Mouse (Mus musculus) lung, adult 2 months (tissue): ENCODE data around the gene Creg1. TPM values are rescaled to one million over a fixed set of nuclear protein-coding genes. Genes with fewer than 3 reads are reported as not detected.

Experiments used
- DNase-seq: peaks from one replicate; pipeline ENCODE4 v3.0.0; 2022
- H3K4me1 ChIP-seq: fragments of 200-500 bp; 2 replicates; pipeline ENCODE4 v1.6.1; 2011; ENCODE audit warnings: low read length; ENCODE audit not compliant: control insufficient read depth, insufficient read depth
- H3K4me3 ChIP-seq: fragments of 200-500 bp; replicated peaks from 2 replicates; pipeline ENCODE3; 2011; ENCODE audit warnings: low read depth, mild to moderate bottlenecking, control low read depth, low read length; ENCODE audit errors: extremely low read depth
- CTCF ChIP-seq: fragments of 200-500 bp; IDR thresholded peaks from 2 replicates; pipeline ENCODE4 v1.5.1; 2011; ENCODE audit warnings: mild to moderate bottlenecking, low read length, control low read depth; ENCODE audit not compliant: insufficient read depth
- POLR2A ChIP-seq: fragments of 200-500 bp; IDR thresholded peaks from 2 replicates; pipeline ENCODE4 v1.6.1; 2011; ENCODE audit warnings: low read depth, mild to moderate bottlenecking, control low read depth, low read length, borderline replicate concordance; ENCODE audit errors: extremely low read depth
- WGBS: fragments of 180-500 bp; shearing (Covaris S2); methylation state at CpG from one replicate; pipeline ENCODE4 v1.1.7; 2018; 5-methylcytosine and 5-hydroxymethylcytosine counted together
- polyA plus RNA-seq: library from polyadenylated mRNA; depleted of rRNA; stranded (reverse); fragments of >200 nt; gene quantifications from 2 replicates; pipeline ENCODE4 v1.2.3, GENCODE M21; 2012

Creg1 gene
- polyA plus RNA-seq, 1 experiment: 91.8 TPM

DNA sequence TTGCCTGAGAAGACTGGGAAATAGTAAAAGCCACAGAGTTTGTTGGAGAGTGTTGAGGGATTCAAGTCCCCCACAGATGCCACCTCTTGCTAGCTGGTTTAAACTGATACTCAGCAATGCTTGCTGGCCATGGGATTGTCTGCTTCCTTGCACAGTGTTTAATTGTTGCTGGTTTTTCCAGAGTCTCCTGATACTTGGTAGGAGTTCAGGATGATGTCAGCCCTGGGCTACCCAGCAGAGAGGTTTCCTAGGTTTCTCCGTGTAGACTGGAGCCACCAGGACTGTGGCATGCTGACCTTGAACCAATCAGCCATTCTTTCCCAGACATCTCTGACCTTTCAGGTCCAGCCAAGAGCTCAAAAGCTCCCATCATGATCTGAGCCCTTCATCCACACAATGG is 36.6 kb upstream of the Creg1 start:
- H3K4me1 ChIP-seq: no peaks in the 10 kb centered on the region; the same call in 1 of the 2 replicates
- WGBS: 54% methylated on average over 1 of the region's 1 CpGs
- H3K4me3 ChIP-seq: no peak overlapping the region
- TF ChIP-seq CTCF (no peak), POLR2A (no peak)
- no peak for DNase-seq

DNA sequence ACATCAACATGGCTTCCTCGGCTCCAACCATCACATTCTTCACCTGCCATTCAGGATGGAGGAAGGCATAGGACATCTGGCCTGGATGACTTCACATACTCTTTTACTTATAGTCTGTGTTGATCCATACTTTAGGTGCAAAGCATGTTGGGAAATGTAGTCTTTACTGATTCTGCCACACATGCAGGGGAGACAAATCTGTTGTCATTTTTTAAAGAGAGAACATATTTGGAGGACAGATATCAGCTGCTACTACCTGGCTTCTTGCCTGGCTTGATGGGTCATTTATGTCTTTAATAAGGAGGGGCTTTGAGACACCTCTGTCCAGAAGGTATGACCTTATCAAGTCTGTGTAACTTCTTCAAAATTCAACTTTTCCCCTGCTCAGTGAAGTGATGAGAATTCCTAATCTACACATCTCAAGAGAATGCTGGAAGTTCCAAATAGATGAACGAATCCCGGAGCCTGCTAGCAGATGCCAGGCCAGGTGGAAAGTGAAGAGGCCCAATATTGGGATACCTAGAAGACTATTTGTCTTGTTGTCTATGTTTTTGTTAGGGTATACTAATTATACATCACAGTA is 35.4 kb upstream of the Creg1 start:
- DNase-seq: no peak
- WGBS: 96% methylated on average over 3 of the region's 3 CpGs
- TF ChIP-seq CTCF (no peak), POLR2A (no peak)
- no peaks in the 10 kb centered on the region; the same call in 1 of the 2 replicates for H3K4me1 ChIP-seq
- no peak overlapping the region for H3K4me3 ChIP-seq

DNA sequence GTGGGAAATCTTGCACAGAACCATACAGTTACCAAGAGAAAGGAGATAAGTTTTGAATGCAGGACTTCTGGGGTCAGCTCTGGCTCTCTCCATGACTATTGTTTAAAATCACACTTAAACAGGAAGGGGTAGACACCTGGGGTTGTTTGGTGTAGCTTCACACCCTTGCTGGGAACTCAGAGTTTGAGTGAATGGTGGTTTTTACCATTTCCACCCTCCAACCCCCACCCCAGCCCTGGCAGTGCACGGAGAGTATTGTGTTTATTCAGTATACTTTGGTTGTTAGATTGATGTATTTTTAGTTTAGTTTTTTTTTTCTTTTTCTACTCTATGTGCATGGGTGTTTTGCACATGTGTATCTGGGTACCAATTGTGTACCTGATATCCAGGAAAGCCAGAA is 33.4 kb upstream of the Creg1 start:
- H3K4me1 ChIP-seq: no peaks in the 10 kb centered on the region
- no peak overlapping the region for H3K4me3 ChIP-seq
- no peak for DNase-seq
- TF ChIP-seq POLR2A (no peak), CTCF (no peak)
- 14% methylated on average over 1 of the region's 1 CpGs for WGBS

DNA sequence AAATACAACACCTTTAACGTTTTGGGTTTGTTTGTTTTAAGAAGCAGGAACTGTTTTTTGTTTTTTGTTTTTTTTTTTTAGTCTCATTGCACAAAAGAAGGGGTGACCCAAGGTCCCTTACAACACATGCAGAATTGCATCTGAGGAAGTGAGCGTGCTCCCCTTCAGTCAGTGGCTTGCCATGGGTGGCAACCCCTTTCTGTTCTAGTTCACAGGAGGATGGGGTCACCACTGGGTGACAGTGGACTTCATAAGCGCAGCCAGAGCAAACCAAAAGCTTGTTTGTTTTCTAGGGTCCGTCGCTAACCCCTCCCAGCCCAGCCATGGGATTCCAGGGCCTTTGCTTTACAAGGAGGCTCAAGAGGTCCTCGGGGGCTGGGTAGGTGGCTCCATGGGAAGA is 32.0 kb upstream of the Creg1 start:
- 74% methylated on average over 6 of the region's 6 CpGs for WGBS
- DNase-seq: no peak
- Histone ChIP-seq H3K4me3 (no peak overlapping the region), H3K4me1 (0 out of 2 replicates have a peak, but pooled peaks cover 2% of the 10 kb centered on the region)
- TF ChIP-seq CTCF: no peak
- no peak for TF ChIP-seq POLR2A

DNA sequence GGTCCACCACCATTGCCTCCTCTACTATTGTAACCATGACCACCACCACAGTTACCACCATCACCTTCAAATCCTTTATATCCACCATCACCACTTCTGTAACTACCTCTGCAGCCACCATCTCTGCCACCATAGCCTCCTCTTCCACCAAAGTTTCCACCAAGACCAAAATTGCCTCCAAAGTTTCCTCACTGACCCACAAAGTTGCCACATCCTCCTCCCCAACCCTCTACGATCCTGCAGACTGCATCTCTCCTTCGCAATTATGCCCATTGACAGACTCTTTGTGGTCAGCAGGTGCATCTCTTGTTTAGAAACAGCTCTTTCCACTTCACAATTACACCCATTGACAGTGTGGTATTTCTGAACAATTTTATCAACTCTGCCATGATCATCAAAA is 28.7 kb upstream of the Creg1 start:
- TF ChIP-seq POLR2A (no peak), CTCF (no peak)
- 0 out of 2 replicates have a peak, but pooled peaks cover 2% of the 10 kb centered on the region for H3K4me1 ChIP-seq
- DNase-seq: no peak
- WGBS: 91% methylated on average over 2 of the region's 2 CpGs
- no peak overlapping the region for H3K4me3 ChIP-seq

DNA sequence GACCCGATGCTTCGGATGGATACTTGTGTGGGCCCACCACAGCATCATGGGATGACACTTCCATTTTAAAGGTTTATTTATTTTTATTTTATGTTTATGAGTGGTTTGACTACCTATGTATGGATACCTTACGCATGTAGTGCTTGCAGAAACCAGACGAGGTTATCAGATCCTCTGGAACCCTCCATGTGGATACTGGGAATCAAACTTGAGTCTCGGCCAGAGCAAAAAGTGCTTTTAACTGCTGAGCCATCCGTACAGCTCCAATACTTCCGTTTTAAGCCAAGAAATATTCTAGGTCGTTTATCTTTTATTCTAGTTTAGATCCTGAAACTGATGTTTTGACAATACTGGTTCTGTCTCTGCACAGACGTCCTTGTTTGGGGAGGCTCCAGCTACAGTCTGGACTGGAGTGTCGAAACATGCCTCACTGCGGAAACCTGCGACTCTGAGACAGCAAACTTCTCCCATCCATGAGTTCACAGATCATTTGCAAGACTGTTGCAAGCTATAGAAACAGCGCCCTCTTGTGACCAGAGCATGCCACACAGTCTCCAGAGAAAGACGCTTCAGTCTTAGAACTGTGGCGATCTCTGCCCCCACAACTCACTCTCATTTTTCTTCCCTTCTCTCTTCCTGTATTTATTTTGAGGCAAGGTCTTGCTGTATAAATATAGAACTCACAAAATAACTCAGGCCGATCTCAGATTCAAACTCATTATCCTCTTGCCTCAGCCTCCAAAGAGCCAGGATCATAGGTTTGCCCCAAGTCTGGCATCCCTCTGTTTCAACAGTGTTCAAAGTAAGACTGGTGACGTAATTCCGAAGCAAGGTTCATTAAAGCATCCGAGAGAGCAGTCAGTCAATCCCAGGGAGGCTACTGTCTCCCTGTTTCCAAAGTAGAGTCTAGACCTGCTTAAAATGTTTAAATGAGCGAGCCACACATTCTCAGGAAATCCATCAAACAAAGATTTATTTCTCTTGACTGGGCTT is 27.4 kb upstream of the Creg1 start:
- no peak for TF ChIP-seq POLR2A
- peak; percentile 85 for TF ChIP-seq CTCF
- 20% methylated on average over 20 of the region's 20 CpGs for WGBS
- no peak overlapping the region for H3K4me3 ChIP-seq
- H3K4me1 ChIP-seq: 0 out of 2 replicates have a peak, but pooled peaks cover 2% of the 10 kb centered on the region
- DNase-seq: peak; percentile 78

DNA sequence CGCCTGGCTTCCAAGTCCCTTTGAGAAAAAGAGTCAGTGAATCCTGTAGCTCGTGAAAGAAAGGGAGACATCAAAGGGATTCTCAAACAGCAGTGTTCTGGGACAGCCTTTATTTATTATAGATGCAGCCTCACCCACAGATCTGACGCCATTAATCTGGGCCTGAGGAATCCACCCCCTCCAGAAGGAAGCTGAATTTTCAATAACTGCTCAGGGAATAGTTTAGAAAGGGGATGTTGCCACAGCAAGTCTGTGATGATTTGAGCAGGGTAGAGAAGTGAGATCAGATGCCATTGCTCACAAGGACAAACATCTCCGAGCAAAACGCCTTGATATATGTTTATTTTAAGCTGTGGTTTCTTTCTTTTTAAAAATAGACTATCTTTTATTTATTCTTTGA is 26.1 kb upstream of the Creg1 start:
- Histone ChIP-seq H3K4me3 (no peak overlapping the region), H3K4me1 (0 out of 2 replicates have a peak, but pooled peaks cover 2% of the 10 kb centered on the region)
- TF ChIP-seq POLR2A (no peak), CTCF (no peak)
- no peak for DNase-seq
- WGBS: 38% methylated on average over 5 of the region's 5 CpGs

DNA sequence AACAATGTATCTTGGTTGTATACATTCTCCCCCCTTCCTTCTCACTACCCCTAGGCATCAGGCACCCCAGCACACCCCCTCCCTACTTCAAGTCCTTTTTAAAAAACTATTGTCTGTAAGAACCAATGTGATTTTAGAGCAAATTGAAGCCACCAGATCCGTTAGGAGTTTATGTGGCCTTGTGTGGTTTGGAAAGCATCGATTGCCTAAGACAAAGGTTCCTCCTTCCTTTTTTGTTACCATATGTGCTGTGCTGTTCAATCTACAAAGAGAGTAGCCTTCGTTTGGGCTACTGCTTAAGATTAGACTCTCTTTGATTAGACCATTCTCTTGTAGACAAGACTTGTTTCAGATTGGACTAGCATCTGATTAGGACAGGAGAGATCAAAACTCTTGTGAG is 25.7 kb upstream of the Creg1 start:
- Histone ChIP-seq H3K4me3 (no peak overlapping the region), H3K4me1 (0 out of 2 replicates have a peak, but pooled peaks cover 2% of the 10 kb centered on the region)
- TF ChIP-seq CTCF (no peak), POLR2A (no peak)
- no peak for DNase-seq
- 32% methylated on average over 3 of the region's 3 CpGs for WGBS

DNA sequence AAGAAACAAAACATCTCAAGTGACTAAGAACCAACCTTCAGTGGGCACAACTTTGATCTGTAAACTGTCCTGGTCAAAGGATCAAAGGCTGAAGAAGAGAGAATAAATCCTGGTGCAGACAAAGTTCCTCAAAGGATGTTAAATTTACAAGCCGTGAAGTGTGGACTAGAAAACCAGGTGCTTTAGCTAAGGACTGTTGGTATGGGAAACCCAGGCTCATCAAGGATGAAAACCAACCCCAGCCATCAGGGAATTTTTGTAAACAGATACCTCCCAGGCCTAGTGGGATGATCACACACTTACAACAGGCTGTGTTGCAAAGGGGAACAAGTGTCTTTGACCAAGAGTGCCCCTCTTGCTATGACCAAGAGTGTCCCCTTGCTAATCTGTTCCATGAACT is 24.6 kb upstream of the Creg1 start:
- Histone ChIP-seq H3K4me1 (0 out of 2 replicates have a peak, but pooled peaks cover 2% of the 10 kb centered on the region), H3K4me3 (no peak overlapping the region)
- TF ChIP-seq CTCF: no peak
- no peak for TF ChIP-seq POLR2A
- no peak for DNase-seq
- 86% methylated on average over 1 of the region's 1 CpGs for WGBS

DNA sequence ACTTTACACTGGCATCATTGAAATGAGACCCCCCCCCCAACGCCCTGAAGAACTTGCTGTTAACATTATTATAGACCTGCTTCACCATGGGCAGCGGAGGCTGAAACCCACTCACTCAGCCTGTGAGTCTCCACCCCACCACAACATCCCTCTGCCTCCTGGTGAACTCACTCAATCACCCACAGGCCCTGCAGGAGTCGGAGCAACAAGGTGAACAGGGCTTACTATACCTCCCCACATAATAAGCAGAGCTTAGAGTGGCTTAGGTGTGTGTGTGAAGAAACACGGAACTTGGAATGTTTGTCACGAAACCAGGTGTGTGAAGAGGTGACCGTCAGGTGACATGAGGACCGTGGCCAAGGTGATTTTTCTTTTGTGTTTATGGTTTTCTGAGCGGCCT is 21.6 kb upstream of the Creg1 start:
- no peak for DNase-seq
- H3K4me1 ChIP-seq: no peaks in the 10 kb centered on the region
- H3K4me3 ChIP-seq: no peak overlapping the region
- WGBS: 75% methylated on average over 8 of the region's 8 CpGs
- TF ChIP-seq CTCF (no peak), POLR2A (no peak)
